Mouse (Mus musculus) ES-E14 (cell line): ENCODE data around the gene Cerkl.
A peak's percentile ranks its signal among the peaks of the same experiment; 100 is the strongest.

Experiments
- HCFC1 ChIP-seq: IDR thresholded peaks from 2 replicates; pipeline ENCODE4 v1.6.1; 2012; ENCODE audit warnings: low read length, inconsistent platforms, borderline replicate concordance; ENCODE audit not compliant: insufficient read depth
- MAFK ChIP-seq: IDR thresholded peaks from 2 replicates; pipeline ENCODE4 v1.6.1; 2014; ENCODE audit warnings: mild to moderate bottlenecking, low read depth, low read length, inconsistent platforms; ENCODE audit not compliant: insufficient read depth
- ZC3H11A ChIP-seq: IDR thresholded peaks from 2 replicates; pipeline ENCODE4 v1.6.1; 2012; ENCODE audit warnings: low read depth, mild to moderate bottlenecking, inconsistent platforms, low read length, borderline replicate concordance

- TF ChIP-seq HCFC1 (no peak), ZC3H11A (peak; percentile 86; the same call in 1 of the 2 replicates), MAFK (no peak)
Observed at GRCm38 (mm10) chr2:79372486-79373200, 83.9 kb downstream of the Cerkl start.
